Mouse (Mus musculus) C2C12 (cell line): ENCODE measurements at regions not wholly inside any gene's neighbourhood (a gene's known extent, or its start where the extent isn't known, plus 50 kb on each side); places are given as distances from the start of the nearest gene placed in this dataset.

ENCODE experiments used
- CEBPB ChIP-seq: IDR thresholded peaks from one replicate; pipeline ENCODE4 v1.6.1; 2011; ENCODE audit warnings: low read depth, mild to moderate bottlenecking, control low read depth, moderate library complexity
- CTCF ChIP-seq: IDR thresholded peaks from one replicate; pipeline ENCODE4 v1.5.1; 2011; ENCODE audit not compliant: control insufficient read depth, insufficient read depth, insufficient read length
- MAX ChIP-seq: IDR thresholded peaks from one replicate; pipeline ENCODE4 v1.6.1; 2011; ENCODE audit warnings: mild to moderate bottlenecking, control low read depth
- MYOG ChIP-seq: IDR thresholded peaks from one replicate; pipeline ENCODE4 v1.6.1; 2011; ENCODE audit not compliant: control insufficient read depth, insufficient read length; ENCODE audit errors: extremely low read depth
- USF1 ChIP-seq: IDR thresholded peaks from one replicate; pipeline ENCODE4 v1.6.1; 2011; ENCODE audit warnings: low read depth, mild to moderate bottlenecking, control low read depth, moderate library complexity

- TF ChIP-seq CTCF (no peak), MAX (no peak), USF1 (no peak), CEBPB (no peak), MYOG (no peak)
These were observed 290.4 kb downstream of the Barhl2 start for GRCm38 (mm10) chr5:106167556-106167955.
